Mouse (Mus musculus) urinary bladder, postnatal 14 days (tissue): ENCODE results near the gene Ndufa8.
A peak's percentile ranks its signal among the peaks of the same experiment; 100 is the strongest.

Experiments
- DNase-seq: peaks from one replicate; pipeline ENCODE4 v3.0.0; 2021; ENCODE audit warnings: low spot score

Gene Ndufa8

GRCm38 (mm10) chr2:36040872-36041271, 8.3 kb downstream of the Ndufa8 start:
- no peak for DNase-seq

GRCm38 (mm10) chr2:36039297-36039985, 9.8 kb downstream of the Ndufa8 start:
- no peak for DNase-seq

- no peak for DNase-seq
These were observed 13.7 kb downstream of the Ndufa8 start for GRCm38 (mm10) chr2:36035413-36036081.

- no peak for DNase-seq
These were observed 14.3 kb downstream of the Ndufa8 start for GRCm38 (mm10) chr2:36034898-36035297.

- DNase-seq: no peak
These were observed 15.2 kb downstream of the Ndufa8 start for GRCm38 (mm10) chr2:36033966-36034365.

- no peak for DNase-seq
These were observed 16.3 kb downstream of the Ndufa8 start for GRCm38 (mm10) chr2:36032884-36033283.

GRCm38 (mm10) chr2:36023291-36023690, 25.9 kb downstream of the Ndufa8 start:
- DNase-seq: no peak

- peak; percentile 84 for DNase-seq
These were observed 27.6 kb downstream of the Ndufa8 start for GRCm38 (mm10) chr2:36021385-36022159.

- DNase-seq: no peak
These were observed 36.2 kb downstream of the Ndufa8 start for GRCm38 (mm10) chr2:36013010-36013409.

- no peak for DNase-seq
These were observed 37.8 kb downstream of the Ndufa8 start for GRCm38 (mm10) chr2:36011331-36011825.

GRCm38 (mm10) chr2:36010579-36010978, 38.6 kb downstream of the Ndufa8 start:
- no peak for DNase-seq

GRCm38 (mm10) chr2:36009386-36009785, 39.8 kb downstream of the Ndufa8 start:
- DNase-seq: peak; percentile 68

- DNase-seq: peak; percentile 53
These were observed 41.1 kb downstream of the Ndufa8 start for GRCm38 (mm10) chr2:36008071-36008470.

GRCm38 (mm10) chr2:36002188-36002587, 47.0 kb downstream of the Ndufa8 start:
- no peak for DNase-seq

- DNase-seq: no peak
These were observed 48.8 kb downstream of the Ndufa8 start for GRCm38 (mm10) chr2:36000390-36000789.

GRCm38 (mm10) chr2:35999212-35999611, 50.0 kb downstream of the Ndufa8 start:
- DNase-seq: no peak

GRCm38 (mm10) chr2:35998416-35998815, 50.8 kb downstream of the Ndufa8 start:
- DNase-seq: no peak

- no peak for DNase-seq
These were observed 52.5 kb downstream of the Ndufa8 start for GRCm38 (mm10) chr2:35996753-35997152.

GRCm38 (mm10) chr2:35994303-35994702, 54.9 kb downstream of the Ndufa8 start:
- no peak for DNase-seq

- DNase-seq: no peak
These were observed 55.7 kb downstream of the Ndufa8 start for GRCm38 (mm10) chr2:35993481-35993880.

- DNase-seq: no peak
These were observed 56.9 kb downstream of the Ndufa8 start for GRCm38 (mm10) chr2:35992259-35992658.
